Mouse (Mus musculus) brown adipose tissue, adult 24 weeks (tissue): ENCODE measurements around the gene Fam76b. TPM values are rescaled to one million over a fixed set of nuclear protein-coding genes. Genes with fewer than 3 reads are reported as not detected.

ENCODE experiments used
- H3K27ac ChIP-seq: fragments of 200-500 bp; replicated peaks from 2 replicates; pipeline ENCODE4 v1.5.1; 2012; ENCODE audit warnings: low read depth, mild to moderate bottlenecking, low read length
- H3K4me1 ChIP-seq: fragments of 200-500 bp; 2 replicates; pipeline ENCODE4 v1.6.1; 2012; ENCODE audit warnings: low read length, mixed read lengths; ENCODE audit not compliant: control insufficient read depth, insufficient read depth, insufficient read length
- H3K4me3 ChIP-seq: fragments of 200-500 bp; 2 replicates; pipeline ENCODE4 v1.5.1; 2012; ENCODE audit warnings: low read depth, mild to moderate bottlenecking, low read length, moderate library complexity; ENCODE audit not compliant: insufficient read depth
- polyA plus RNA-seq: library from polyadenylated mRNA; stranded (reverse); fragments of >200 nt; gene quantifications from 2 replicates; pipeline ENCODE4 v1.2.4, GENCODE M21; 2012; ENCODE audit not compliant: missing spikeins, insufficient read depth, insufficient read length

Gene Fam76b
- polyA plus RNA-seq, 1 experiment, result 5.1 TPM

DNA sequence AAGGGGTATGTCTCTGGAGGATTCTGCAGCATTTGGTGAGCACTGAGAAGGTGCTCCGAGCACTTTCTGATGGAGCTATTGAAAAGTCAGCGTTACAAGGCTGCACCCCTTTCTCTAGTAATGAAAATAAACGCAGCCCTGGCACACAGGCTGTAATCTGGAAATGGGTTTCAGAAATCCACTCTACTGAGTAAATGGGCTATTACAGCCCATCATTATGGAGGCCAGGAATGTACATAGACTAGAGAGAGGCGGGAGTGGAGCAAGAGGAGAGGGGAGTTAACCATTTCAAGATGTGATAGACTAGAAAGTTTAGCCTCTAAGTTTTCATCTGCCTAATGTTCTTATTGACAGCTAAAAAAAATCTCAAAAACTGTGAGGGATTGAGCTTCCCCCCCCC lies 65.5 kb downstream of the Fam76b start:
- Histone ChIP-seq H3K4me1 (no peaks in the 10 kb centered on the region), H3K27ac (no peak overlapping the region), H3K4me3 (no peak overlapping the region)

GRCm38 (mm10) chr9:13894491-13894890 lies 67.0 kb downstream of the Fam76b start:
- no peak overlapping the region for H3K27ac ChIP-seq
- H3K4me1 ChIP-seq, result no peaks in the 10 kb centered on the region
- H3K4me3 ChIP-seq, result no peak overlapping the region

DNA sequence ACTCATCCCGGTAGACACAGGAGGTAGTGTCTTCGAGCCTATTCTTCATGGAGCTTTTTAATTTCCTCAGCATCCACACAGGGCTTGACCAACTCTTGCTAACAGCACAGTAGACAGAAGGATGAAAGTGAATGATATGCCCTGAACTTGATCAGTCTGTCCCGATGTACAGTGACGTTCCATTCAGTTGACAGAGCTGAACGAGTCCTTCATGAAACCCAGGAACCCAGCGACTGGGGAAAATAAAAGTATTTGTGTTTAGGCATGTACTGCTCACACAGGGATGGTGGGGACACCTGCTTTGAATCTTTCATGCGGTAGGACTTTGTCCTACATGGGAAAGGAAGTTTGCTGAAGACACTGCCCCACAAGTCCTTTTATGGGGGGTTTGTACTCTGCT lies 67.4 kb downstream of the Fam76b start:
- Histone ChIP-seq H3K27ac (no peak overlapping the region), H3K4me1 (no peaks in the 10 kb centered on the region), H3K4me3 (no peak overlapping the region)

- Histone ChIP-seq H3K4me3 (no peak overlapping the region), H3K4me1 (no peaks in the 10 kb centered on the region), H3K27ac (no peak overlapping the region)
Observed at GRCm38 (mm10) chr9:13896055-13896454, 68.5 kb downstream of the Fam76b start.

- Histone ChIP-seq H3K4me3 (no peak overlapping the region), H3K4me1 (no peaks in the 10 kb centered on the region), H3K27ac (no peak overlapping the region)
Observed at GRCm38 (mm10) chr9:13898510-13899305, 71.2 kb downstream of the Fam76b start.

DNA sequence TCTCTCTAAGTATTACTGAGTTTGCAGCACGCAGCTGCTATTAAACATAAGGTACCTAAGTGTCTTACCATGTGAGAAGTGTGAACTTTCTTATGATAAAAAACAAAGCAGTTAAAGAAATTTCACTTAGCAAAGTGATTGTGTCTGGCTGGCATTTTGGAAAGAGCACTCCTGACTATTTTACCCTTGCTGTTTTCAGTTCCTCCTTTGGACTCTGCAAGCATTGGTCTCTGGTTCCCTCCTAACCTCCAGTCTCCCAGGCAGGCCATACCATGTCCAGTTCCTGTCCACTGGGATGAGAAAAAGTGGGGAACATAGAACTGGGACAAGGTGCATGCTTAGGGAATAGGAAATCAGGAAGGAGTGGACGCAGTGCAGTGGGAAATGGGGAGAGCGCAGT lies 74.5 kb downstream of the Fam76b start:
- H3K4me1 ChIP-seq, result no peaks in the 10 kb centered on the region
- H3K27ac ChIP-seq, result no peak overlapping the region
- no peak overlapping the region for H3K4me3 ChIP-seq

GRCm38 (mm10) chr9:13904091-13904779 lies 76.7 kb downstream of the Fam76b start:
- Histone ChIP-seq H3K4me1 (no peaks in the 10 kb centered on the region), H3K4me3 (no peak overlapping the region), H3K27ac (no peak overlapping the region)

Other genes with a start within 250 kb of the Fam76b start
- gene Mtmr2, start 79.3 kb upstream of the Fam76b start, polyA plus RNA-seq, result 38.9 and 42.2 TPM in 2 replicates
- 9.0 and 9.9 TPM in 2 replicates for gene Cep57, start 609 bp upstream of the Fam76b start, polyA plus RNA-seq